Mouse (Mus musculus): ENCODE results near the gene Psma7. TPM values are rescaled to one million over a fixed set of nuclear protein-coding genes. Genes with fewer than 3 reads are reported as not detected.

The Psma7 gene
- total RNA-seq, 2 experiments from 2014 or later = 163 to 172 TPM

DNA sequence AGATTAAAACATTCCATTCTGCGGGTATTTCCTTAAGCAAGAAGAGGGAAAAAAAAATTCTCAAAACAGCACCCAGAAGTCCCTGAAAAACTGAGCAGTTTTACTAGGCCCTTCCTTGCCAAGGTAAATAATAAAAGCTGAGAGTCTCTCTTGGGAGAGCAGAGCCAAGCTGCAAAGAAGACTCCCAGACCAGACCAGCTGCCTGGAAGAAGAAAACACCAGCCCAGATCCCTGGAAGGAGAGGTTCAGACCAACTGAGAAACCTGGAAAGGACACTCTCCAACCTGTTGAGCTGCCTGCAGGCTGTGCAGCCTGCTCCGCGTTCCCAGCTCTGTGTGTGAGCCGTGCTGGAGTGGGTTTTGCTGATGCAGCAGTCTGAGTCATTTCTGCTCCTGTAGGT is 24.6 kb downstream of the Psma7 start:
- intact Hi-C loops (cut with DNase I) = no loop called here
- DNase-seq (ENCODE audit: low spot score in 2 of 2) = no peak

DNA sequence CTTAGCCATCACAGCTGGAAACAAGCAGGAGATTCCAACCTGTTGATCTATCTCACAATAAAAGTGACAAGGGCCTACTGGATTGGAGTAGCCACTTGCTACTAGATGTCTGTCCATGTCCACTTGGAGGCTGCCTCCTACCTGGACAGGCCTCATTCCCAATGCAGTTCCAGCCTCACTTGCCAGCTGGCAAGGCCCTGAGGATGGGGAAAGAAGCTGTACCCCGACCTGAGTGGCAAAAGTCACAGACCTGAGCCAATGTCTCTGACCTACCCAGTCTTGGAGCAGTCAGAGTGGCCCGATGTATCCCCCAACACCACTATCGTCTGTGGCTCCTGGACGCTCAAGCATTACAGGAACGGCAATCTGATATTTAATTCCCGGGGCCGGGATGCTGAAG is 28.5 kb downstream of the Psma7 start:
- no peak for DNase-seq (ENCODE audit: low spot score in 2 of 2)
- intact Hi-C loops (cut with DNase I) = no loop called here

DNA sequence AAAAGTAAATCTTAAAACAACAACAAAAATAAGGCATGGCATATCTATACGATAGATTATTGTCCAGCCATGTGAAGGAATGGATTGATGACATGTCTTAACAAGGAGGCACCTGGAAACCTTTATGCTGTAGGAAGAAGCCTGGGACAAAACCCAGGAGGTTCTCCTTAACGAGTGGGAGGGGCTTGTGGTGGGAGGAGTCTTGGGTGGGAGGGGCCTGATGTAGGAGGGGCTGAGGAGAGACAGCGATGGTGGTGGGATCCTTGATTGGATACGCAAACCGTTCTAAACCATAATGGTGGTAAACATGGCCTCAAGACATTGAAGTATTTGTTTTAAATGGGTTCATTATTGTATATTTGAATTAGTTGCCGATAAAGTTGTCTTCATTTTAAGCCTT is 30.9 kb downstream of the Psma7 start:
- no peak for DNase-seq (ENCODE audit: low spot score in 2 of 2)

DNA sequence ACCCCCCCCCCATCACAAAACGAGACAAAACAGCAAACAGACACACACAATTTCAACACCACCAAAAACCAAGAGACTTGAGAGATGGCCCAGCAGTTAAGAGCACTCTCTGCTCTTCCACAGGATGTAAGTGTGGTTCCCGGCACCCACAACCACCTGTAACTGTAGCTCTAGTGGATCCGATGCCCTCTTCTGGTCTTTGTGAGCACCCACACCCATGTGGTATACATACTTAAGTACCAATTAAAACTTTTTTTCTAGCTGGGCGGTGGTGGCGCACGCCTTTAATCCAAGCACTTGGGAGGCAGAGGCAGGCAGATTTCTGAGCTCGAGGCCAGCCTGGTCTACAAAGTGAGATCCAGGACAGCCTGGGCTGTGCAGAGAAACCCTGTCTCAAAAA is 31.5 kb downstream of the Psma7 start:
- intact Hi-C loops (cut with DNase I) = no loop called here
- no peak for DNase-seq (ENCODE audit: low spot score in 2 of 2)

More for the DNA sequence above, 30.9 kb downstream of the Psma7 start:
- intact Hi-C loops (cut with DNase I) = no loop called here

DNA sequence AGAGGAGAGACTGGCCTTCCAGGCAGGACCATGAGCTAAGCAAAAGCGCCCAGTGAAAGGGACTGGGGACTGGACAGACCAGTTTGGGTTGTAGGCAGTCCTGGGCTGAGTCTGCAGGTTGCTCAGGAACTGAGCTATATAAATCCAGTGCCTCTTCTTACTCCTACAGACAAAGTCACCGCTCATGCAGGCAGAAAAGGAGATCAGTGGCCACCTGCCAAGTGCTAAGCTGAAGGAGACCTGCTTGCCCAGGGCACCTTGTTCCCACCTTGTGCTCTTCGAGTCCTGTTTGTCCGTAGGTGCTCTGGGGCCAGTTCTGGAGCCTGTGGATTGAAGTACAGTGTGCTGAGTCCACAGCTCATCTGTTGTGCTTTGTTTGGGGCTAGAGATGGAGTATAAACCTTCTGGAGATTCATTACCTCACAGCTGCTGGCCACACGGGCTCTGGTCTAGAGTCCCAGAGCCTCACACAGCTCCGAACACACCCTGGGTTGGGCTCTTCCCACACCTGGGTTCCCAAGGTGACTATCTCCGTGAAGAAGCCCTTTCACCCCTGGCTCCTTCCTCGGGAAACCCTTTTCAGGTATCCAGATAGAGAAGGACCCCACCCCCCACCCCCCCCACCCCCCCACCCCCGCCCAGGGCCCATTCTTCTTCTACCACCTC is 35.7 kb downstream of the Psma7 start:
- intact Hi-C loops (cut with DNase I) = no loop called here

GRCm38 (mm10) chr2:180005656-180006351 is 36.4 kb downstream of the Psma7 start:
- intact Hi-C loops (cut with DNase I) = no loop called here
- no peak for DNase-seq (ENCODE audit: low spot score in 2 of 2)

More for the DNA sequence above, 35.7 kb downstream of the Psma7 start:
- DNase-seq (ENCODE audit: low spot score in 2 of 2) = no peak

DNA sequence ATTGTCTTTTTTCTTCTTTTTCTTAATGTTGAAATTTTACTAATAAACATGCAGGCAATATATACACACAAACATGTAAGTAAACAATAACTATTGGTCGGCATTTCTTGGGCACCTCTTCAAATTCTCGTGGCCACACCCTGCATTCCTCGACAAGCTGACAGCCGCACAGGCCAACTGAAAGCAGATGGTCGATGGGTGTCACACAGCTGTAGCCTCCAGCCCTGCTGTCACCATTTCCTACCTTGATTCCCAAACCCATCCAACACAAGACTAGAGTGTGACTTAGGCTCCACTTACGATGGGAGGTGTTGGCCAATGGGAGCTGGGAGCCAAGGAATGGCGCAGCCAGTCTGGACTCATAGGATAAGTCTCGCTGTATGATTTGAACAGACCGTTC is 40.6 kb downstream of the Psma7 start:
- no peak for DNase-seq (ENCODE audit: low spot score in 2 of 2)
- intact Hi-C loops (cut with DNase I) = no loop called here

GRCm38 (mm10) chr2:179998431-179998830 is 43.8 kb downstream of the Psma7 start:
- intact Hi-C loops (cut with DNase I) = no loop called here

DNA sequence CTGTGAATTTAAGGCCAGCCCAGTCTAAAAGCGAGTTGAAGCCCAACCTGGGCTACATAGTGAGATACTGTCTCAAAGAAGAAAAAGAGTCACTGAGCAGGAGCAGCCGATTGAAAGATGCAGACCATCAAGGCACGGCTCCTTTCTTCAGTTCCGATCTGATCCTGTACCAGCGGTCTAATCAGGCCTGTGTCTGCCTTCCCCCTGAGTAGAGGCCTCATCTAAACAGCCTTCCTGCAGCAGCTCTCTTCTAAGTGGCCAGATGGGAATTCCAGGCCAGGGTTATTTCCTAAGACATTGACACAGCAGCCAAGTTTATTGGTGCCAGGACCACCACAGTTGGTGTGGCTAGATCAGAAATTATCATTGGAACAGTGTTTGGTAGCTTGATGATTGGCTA is 49.2 kb downstream of the Psma7 start:
- DNase-seq (ENCODE audit: low spot score in 2 of 2) = no peak
- intact Hi-C loops (cut with DNase I) = no loop called here

More at GRCm38 (mm10) chr2:179998431-179998830, 43.8 kb downstream of the Psma7 start:
- no peak for DNase-seq (ENCODE audit: low spot score in 2 of 2)

DNA sequence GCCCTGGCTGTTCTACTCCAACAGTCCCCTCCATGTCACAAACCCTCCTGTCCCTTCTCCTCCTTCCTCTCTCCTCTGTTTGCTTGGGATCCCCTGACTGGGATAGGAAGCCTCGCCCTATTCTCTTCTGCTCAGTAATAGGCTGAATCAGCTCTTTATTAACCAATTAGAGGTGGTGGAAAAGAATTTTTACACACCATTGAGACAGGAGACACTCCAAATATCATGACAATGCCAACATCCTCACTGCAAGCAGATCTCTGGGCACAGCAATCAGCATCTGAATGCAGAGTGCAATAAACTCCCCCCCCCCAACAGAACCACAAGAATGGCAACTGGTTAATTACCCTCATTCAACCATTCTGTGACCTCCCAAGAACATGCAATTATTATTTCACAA is 53.1 kb downstream of the Psma7 start:
- no peak for DNase-seq (ENCODE audit: low spot score in 2 of 2)
- intact Hi-C loops (cut with DNase I) = no loop called here

DNA sequence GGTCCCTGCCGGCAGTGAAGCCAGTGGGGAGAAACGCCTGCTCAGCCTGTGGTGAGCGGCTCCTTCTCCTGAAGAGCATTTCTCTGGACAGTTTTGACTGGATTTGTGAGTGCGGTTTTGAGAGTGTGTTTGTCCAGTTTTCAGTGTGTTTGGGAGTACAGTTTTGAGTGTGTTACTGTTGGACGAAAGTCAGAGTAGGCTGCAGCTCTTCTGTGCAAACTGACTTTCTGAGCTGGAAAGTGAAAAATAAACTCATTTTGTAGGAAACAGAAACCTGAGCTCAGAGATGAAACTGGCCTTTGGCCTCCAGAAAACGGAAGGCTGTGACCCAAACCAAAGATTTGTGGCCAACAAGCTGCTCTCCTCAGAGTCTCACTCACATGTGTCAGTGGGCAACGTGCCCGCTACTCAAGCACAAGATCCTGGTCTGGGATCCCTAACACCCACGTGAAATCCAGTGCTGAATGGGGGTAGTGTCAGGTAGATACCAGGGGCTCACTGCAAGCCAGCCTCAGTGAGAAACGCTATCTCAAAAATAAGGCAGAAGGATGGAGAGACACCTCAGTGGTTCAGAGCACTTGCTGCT is 55.7 kb downstream of the Psma7 start:
- intact Hi-C loops (cut with DNase I) = no loop called here
- no peak for DNase-seq (ENCODE audit: low spot score in 2 of 2)

Other genes with a start within 250 kb of the Psma7 start
- gene Taf4, start 65.8 kb downstream of the Psma7 start, total RNA-seq (2021) = 10 to 100 TPM; 15.8 to 24.3 TPM
- 100 to 1,000 TPM; 107 to 114 TPM for gene Lsm14b, start 17.4 kb downstream of the Psma7 start, total RNA-seq (2021)
- 10 to 100 TPM; 36.1 to 39.1 TPM for gene Ss18l1, start 76 bp upstream of the Psma7 start, total RNA-seq (2021)
- gene Mtg2, start 28.2 kb upstream of the Psma7 start, total RNA-seq (2021) = 10 to 100 TPM; 12.6 to 19.1 TPM
- gene Hrh3, start 62.1 kb upstream of the Psma7 start, total RNA-seq (2021) = 10 to 100 TPM; 94.8 to 99.4 TPM
- 10 to 100 TPM; 44.2 to 50.4 TPM for gene Osbpl2, start 76.9 kb upstream of the Psma7 start, total RNA-seq (2021)
- gene Adrm1, start 129.1 kb upstream of the Psma7 start, total RNA-seq (2021) = 100 to 1,000 TPM in 1 of 2 experiments, 10 to 100 TPM in 1; 95.4 to 105 TPM
- 1 to 10 TPM; 6.3 to 7.2 TPM for gene Lama5, start 183.4 kb upstream of the Psma7 start, total RNA-seq (2021)
- gene Rps21, start 214.9 kb upstream of the Psma7 start, total RNA-seq (2021) = 100 to 1,000 TPM; 622 to 695 TPM
- 10 to 100 TPM; 26.5 to 31.7 TPM for gene Cables2, start 231.1 kb upstream of the Psma7 start, total RNA-seq (2021)
- gene Rbbp8nl, start 247.4 kb upstream of the Psma7 start, total RNA-seq (2021) = not detected